Mouse (Mus musculus): ENCODE data around the gene Cabin1.

DNA sequence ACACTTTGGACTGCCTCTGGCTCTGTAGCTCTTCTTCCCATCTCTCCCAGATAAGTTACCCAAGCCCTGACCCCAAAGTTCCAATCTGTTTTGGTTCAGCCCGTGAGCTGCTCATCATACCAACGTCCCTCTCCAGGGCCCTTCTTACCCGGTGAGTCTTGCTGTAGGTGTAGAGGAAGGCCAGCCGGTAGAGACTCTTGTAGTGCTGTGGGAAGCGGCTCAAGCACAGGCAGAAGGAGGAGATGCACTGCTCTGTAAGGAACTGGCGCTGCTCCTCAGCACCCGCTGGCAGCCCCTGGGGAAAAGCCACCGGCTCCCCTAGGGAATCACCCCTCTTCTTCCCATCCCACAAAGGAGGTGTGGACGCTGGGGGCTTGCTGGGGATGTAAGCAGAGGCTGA lies 69.6 kb downstream of the Cabin1 start:
- TF ChIP-seq USF1 (IDR thresholded peaks at IDR 0.05; ENCODE audit: low read depth) (no peak), POLR2AphosphoS2 (IDR thresholded peaks at IDR 0.05; ENCODE audit: insufficient read length, low read depth) (no peak), POLR2A (IDR thresholded peaks at IDR 0.05; ENCODE audit: insufficient read length, low read depth) (no peak), TCF3 (IDR thresholded peaks at IDR 0.05; ENCODE audit: insufficient read length, low read depth) (no peak), TCF12 (IDR thresholded peaks at IDR 0.05; ENCODE audit: insufficient read depth, poor library complexity, severe bottlenecking) (no peak), CEBPB (IDR thresholded peaks at IDR 0.05; ENCODE audit: insufficient read depth, poor library complexity, severe bottlenecking) (no peak), MAX (IDR thresholded peaks at IDR 0.05; ENCODE audit: low read depth) (no peak), MYOG (IDR thresholded peaks at IDR 0.05; ENCODE audit: control insufficient read depth in 1 of 3, insufficient read depth in 1 of 3, insufficient read length in 2 of 3, low read depth in 2 of 3) (no peak), E2F4 (IDR thresholded peaks at IDR 0.05; ENCODE audit: insufficient read depth) (no peak)
